Mouse (Mus musculus) layer of hippocampus, adult 11-12 months (tissue): ENCODE measurements at regions not wholly inside any gene's neighbourhood (a gene's known extent, or its start where the extent isn't known, plus 50 kb on each side); places are given as distances from the start of the nearest gene placed in this dataset.
"Not testable (repeated sequence)": the region's sequence is repeated elsewhere in the genome, so short reads cannot be mapped to it uniquely, and the experiment has no call there.

Source experiments
- DNase-seq: peaks from one replicate; pipeline ENCODE4 v3.0.0; 2022; ENCODE audit warnings: low spot score

DNA sequence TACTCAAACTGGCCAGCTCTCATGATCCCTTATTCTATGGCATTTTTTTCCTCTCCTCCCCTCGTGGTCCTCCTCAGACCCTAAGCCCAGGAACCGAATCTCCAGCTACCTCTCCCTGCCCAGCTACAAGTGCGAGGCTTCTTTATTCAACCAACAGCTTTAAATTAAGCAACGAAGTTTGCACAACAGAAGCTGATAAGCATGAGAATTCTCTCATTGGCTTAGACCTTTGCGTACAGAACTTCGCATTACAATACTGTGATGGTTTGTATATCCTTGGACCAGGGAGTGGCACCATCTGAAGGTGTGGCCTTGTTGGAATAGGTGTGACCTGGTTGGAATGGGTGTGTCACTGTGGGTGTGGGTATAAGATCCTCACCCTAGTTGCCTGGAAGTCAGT is 205.4 kb downstream of the Diras2 start:
- DNase-seq = not testable (repeated sequence)

GRCm38 (mm10) chr13:52327734-52328133 is 203.3 kb downstream of the Diras2 start:
- DNase-seq = no peak

GRCm38 (mm10) chr13:52328766-52329165 is 202.3 kb downstream of the Diras2 start:
- peak; percentile 37 for DNase-seq

- DNase-seq = peak; percentile 65
Observed at GRCm38 (mm10) chr13:52331068-52331467, 200.0 kb downstream of the Diras2 start.

DNA sequence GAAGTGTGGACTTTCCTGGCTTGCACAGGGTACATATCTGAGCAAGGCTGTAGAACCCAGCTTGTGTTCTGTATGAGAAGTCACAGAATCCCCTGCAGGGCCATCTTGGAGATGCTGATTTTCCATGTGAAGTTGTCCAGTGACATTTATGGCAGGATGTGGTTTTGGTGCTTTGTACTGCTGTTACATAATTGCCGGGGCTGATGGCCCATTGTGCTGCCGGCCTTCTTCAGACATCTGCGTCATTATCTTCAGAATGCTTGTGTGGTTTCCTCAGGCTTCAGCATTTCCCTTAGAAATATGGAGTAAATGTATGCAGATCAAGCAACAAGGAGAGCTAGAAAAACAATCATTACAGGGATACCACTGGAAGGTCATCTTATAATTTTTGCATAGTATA is 196.1 kb downstream of the Diras2 start:
- no peak for DNase-seq

DNA sequence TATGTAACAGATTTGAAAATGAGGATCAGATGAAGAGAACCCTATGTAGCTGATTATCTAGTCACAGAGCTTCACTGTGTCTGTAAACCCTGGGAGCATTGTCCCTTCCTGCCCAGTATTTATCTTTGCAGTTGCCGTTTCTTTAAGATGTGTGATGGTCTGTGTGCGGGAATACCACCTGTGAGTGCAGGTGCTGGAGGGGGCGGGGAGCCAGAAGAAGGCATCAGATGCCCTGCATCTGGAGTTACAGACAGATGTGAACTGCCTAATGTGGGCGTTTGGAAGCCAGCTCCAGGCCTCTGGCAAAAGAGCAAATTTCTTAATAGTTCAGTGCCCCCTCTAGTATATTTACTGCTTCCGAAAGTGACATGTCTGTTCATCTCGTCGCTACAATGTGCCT is 193.1 kb downstream of the Diras2 start:
- no peak for DNase-seq

- DNase-seq = no peak
Observed at GRCm38 (mm10) chr13:52339156-52339555, 191.9 kb downstream of the Diras2 start.

- no peak for DNase-seq
Observed at GRCm38 (mm10) chr13:52341981-52342380, 189.1 kb downstream of the Diras2 start.

DNA sequence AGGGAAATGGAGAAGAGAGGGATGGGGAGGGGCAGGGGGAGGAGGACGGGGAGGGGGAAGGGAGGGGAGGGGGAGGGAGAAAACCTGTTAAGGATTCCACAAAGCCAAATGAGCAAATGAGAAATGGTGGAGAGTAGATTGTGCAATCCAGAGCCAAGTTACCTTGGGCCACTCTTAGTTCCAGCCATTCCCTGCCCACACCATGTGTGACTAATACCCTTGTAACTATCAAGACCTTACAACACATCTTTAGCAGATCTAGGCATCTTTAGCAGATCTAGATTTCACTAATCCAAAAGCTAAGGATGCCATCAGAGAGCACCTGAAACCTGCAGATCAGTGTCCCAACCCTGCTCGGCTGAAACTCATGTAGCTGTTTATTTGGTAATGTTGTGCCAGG is 186.7 kb downstream of the Diras2 start:
- DNase-seq = no peak

DNA sequence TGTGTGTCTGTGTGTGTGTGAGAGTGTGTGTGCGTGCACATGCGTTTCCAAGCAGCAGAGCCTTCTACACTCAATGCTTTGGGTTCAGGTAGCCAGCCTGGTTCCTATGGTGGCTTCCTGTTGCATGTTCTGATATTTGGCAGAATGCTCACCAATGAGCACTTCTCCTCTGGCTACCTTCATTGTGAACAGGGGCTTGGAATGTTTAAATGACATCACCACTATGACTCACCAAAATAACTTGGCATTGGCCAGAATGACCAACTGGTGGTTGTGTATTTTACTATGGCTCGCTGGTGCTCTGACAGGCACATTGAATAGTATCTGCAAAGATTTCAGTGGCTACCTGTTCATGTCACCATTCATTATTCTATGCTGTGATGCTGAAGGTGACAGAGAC is 186.2 kb downstream of the Diras2 start:
- DNase-seq = no peak

DNA sequence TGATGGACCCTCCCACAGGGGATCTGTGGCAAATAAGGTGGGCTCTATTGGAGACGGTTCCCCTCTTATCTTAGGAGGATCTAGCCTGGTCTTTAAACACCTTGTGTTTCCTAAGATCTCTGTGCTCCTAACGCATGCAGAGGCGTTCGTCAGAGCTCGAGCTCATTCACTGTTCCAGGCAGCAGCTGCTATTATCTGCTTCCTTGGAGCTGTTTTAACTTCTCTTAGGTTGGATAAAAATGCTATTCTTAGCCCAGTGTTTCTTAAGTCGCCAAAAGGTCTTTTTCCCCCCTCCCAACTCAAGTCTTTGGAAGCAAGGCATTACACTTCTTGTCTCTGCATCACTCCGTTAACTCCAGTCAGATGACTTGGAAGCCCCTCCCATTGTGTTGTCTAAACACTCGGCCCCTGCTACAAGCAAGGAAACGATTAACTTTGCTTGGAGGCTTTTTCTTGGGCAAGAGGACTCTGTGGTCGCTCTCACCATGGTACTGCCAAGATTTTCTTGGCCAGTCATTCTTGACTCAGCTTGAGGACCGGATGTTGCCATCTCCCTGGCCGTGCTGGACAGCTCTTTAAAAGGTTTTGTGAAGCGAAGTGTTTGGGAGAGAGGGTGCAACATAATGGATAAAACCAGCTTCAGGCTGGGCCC is 185.6 kb downstream of the Diras2 start:
- DNase-seq = no peak

GRCm38 (mm10) chr13:52346027-52346375 is 185.1 kb downstream of the Diras2 start:
- DNase-seq = no peak

DNA sequence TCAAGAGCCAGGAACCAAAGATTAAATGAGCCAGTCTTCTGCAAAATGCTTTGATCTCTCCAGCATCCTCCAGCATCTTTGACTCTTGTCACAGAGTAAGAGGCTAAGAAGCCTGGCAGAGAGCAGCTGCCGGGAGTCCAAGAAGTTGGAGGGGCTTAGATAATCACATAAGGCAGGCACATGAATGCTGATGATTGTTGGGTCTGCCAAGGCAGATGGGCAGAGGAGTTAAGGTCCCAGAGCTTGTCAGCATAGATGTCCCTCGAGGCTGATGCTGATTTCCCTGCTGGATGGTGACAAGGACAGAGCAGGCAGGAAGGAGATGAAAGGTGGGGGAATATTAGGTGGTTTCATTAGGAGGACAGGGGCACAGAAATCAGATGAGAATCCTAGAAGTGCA is 183.4 kb downstream of the Diras2 start:
- DNase-seq = no peak

- DNase-seq = no peak
Observed at GRCm38 (mm10) chr13:52349606-52350005, 181.5 kb downstream of the Diras2 start.

DNA sequence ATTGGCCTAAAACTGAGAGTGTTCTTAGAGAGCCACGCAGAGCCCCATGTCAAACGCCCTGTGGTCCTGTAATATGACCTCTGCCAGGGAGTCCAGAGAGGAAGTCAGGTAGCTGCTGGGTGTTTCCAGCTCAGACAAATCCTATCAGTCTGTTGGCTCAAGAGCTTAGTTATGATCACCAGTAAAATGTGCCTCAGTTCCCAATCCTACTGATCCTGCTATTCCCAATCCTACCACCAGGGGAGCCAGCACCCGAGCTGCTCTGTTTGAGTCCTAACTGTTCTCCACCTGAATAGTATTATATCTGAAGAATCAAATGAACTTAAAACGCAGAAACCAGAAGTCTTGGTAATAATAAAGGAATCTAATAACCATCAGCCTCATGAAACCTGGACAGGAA is 178.5 kb downstream of the Diras2 start:
- peak; percentile 41 for DNase-seq

DNA sequence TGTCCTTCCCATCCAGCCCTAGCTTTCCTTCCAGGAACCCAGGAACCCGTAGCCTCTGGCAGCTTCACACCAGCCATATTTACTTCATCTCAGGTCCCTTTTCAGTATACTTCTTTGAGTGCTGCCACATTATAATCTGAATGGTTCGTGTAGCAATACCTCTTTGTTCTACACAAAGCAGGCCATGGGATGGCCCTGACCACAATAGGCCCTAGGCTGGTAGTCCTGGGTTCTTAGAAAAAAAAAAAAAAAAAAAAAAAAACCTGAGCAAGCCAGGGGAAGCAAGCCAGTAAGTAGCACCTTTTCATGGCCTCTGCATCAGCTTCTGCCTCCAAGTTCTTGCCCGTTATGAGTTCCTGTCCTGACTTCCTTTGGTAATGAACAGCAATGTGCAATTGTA is 177.6 kb downstream of the Diras2 start:
- no peak for DNase-seq

DNA sequence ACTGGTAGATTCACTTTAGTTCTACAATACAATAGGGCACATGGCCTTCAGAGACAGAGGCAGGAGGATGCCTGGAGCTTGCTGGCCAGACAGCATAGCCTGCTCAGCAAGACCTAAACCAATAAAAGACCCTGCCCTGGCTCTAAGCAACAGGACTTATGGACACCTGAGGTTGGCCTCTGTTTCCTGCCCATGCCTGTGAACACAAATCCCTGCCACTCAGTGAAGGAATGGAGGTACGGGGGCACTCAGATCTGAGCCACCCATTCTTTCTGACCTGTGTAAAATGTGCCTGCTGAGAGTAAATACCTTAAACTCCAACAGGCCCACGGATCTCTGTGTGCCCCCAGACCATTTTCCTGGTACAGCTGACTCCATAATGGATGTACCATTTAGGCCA is 177.1 kb downstream of the Diras2 start:
- no peak for DNase-seq

DNA sequence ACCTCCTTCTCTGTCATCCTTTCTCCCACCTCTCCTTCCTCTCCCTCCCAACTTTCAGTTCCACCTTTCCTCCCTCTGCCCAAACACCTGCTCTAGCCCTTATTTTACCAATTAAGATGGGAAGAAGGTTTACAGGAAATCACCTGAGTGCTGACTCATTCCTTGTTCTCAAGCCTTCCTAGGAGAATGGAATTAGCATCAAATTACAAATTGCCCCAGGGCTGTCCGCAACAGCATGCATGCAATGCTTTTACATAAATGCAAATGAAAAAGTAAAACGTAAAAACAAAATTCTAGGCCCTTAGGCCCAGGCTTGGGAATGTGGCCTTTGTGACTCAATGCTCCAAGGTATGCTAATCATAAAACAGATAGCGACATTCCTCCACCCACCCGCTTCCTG is 175.2 kb downstream of the Diras2 start:
- DNase-seq = not testable (repeated sequence)

DNA sequence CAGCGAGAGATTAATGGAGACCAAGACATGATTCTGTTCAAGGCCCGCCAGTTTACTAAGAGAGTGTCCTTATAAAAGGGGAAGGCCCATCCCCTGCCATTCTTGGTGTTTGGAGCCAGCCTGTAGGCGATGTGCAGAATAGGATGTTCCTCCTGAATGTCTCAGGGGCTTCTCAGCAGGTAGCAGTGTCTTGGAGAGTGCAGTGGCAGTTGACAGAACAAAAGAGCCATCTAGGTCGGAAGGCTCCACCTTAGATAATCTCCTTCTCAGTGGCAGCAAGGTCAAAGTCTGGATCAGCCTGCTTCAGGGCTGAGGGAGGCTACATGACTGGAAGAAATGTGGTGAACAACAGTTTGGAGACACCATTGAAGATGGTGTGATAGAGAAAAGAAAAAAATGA is 171.7 kb downstream of the Diras2 start:
- not testable (repeated sequence) for DNase-seq

DNA sequence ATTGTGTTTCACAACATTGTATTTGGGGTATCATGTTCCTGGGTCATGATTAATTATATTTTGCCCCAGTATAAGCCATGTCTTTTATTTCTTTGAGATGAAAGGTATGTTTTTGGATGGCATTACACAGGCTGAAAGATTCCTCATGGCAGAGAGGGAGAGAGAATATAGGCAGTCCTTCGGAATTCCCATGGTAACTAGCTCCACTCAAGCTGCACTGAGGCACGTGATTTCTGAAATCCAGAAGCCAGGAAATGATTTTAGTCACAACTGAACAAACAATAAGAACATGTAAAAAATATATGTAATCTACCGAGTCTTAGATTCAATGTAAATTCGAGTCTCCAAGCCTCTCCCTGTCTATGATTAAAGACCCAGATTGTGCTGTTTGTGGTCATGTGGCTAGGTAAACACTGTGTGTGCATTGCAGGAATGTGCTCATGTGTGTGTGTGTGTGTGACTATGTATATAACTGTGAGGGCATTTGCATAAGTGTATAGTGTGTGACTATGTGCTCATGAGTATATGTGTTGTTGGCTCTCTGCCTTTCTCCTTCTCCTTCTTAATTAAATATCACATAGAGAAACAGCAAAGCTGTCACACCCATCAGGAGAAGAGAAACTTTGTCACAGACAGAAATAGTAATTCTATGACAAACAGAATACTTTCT is 169.8 kb downstream of the Diras2 start:
- no peak for DNase-seq

GRCm38 (mm10) chr13:52362266-52362665 is 168.8 kb downstream of the Diras2 start:
- DNase-seq = no peak

DNA sequence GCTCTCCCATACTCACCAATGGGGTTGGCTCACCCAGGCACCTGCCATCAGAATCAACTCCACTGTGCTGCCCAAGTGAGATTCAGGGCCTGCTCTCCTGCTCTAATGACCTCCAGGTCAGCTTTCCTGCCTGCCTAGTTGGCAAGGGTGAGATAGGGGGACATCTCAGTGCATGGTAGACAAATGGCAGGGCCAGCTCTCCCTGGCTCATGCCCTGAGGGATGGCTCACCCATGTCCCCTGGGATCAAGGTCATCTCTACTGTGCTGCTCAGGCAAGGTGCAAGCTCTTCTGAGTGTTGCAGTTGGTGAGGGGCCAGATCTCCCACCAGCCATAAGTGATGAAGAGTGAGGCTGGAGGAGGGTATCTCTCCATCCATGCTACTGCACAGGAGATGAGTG is 161.2 kb downstream of the Diras2 start:
- no peak for DNase-seq

GRCm38 (mm10) chr13:52371986-52372385 is 159.1 kb downstream of the Diras2 start:
- DNase-seq = no peak

- no peak for DNase-seq
Observed at GRCm38 (mm10) chr13:52374781-52375180, 156.3 kb downstream of the Diras2 start.
